Mouse (Mus musculus) G1E-ER4 (cell line): ENCODE results near the gene Kpna3. TPM values are rescaled to one million over a fixed set of nuclear protein-coding genes. Genes with fewer than 3 reads are reported as not detected.

Experiments used
- GATA1 ChIP-seq: IDR thresholded peaks from one replicate; pipeline ENCODE4 v1.8.0; 2012; ENCODE audit warnings: low read length, inconsistent platforms
- polyA plus RNA-seq: library from polyadenylated mRNA; stranded (reverse); fragments of >175 nt; gene quantifications from 2 replicates; pipeline ENCODE4 v1.2.3, GENCODE M21; 2012

The Kpna3 gene
- polyA plus RNA-seq, 1 experiment = 13.5 TPM

DNA sequence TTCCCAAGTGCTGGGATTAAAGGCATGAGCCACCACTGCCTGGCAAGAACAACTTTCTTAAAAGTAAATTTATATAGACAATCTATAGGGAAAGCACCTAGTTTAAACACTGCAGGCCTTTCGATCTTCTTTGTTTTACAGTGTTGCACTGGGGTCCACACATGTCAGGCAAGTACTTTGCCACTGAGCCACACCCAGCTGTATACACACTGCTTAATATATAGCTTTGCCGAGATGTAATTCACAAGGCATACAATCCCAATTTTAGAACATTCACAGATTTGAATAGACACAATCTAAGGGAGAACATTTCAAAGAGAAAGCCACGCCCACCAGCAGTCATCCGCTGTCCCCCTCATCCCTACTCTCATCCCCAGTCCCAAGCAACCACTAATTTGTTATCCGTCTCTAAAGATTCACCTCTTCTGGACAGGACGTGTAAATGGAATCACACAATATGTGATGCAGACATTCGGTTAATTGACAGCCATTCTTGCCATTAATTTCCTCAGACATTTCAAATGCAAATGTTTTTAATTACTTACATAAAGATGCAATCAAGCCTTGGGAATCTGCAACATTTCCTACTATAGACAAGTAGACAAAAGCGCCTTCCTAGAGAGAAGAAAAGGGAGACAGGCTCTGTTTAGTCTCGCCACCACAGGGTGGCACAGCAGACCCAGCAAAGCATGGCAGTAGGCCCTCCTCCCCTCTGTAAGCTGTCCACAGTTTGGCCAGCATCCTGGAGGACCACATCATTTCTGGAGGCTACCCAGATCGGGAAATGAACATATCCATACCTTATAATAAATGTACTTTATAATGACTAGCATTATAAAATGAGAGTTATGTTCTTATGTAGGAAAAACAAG, 92.6 kb downstream of the Kpna3 start:
- no peak for TF ChIP-seq GATA1

GRCm38 (mm10) chr14:61344590-61344989, 95.1 kb downstream of the Kpna3 start:
- no peak for TF ChIP-seq GATA1

DNA sequence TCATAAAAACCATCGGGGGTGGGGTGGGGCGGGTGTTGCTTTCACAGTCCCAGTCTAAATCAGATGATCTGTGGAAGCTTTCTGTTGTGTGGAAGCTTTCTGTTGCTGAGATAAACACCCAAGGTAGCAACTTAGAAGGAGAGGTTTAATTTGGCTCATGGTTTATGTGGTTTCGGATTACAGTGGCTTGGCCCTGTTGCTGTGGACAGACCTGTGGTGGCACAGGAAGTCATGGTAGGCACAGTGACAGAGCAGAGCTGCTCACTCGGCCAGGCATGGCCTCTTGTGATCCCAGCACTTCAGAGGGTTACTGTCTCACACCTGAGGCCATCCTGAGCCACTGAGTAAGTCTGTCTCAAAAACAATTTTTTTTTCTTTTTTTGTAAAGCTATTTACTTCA, 100.3 kb downstream of the Kpna3 start:
- no peak for TF ChIP-seq GATA1

- TF ChIP-seq GATA1 = no peak
Measured at GRCm38 (mm10) chr14:61330996-61331561, 108.6 kb downstream of the Kpna3 start.

GRCm38 (mm10) chr14:61330591-61330990, 109.1 kb downstream of the Kpna3 start:
- TF ChIP-seq GATA1 = no peak

DNA sequence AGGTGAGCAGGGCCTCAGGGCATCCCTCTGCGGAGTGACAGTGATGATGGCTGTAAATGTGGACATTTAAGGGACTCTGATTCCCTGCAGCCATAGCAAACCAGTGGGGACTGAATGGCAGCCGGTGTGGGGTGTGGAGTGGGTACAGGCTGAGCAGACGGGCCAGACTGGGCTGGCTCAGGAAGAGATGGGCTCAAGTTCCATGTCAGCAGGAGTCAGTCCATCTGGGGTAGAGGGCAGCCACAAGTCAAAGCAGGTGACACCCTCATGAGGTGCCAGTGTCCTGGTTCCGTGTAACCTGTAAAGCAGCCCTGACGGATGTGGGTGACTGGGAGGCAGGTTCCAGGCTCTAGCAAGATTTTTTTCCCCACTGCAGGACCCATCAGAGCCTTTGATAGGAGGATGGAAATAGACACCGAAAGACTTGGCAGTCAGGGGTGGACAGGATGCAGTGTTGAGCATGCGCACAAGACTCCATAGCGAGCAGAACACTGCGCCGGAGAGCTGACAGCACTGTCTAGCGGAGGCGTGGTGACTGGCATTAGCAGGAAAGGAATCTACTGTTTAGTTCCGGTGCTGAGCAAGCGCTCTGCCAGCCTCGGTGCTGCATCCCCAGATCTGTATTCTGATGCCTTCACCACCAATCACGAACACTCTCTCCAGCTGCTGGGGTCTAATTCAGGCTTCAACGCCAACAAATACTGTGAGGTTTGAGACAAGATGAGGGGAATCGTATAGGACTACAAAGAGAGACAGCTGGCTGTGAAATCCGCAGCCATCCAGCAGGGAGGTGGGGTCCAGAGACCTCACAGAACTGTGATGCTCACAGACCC, 111.8 kb downstream of the Kpna3 start:
- no peak for TF ChIP-seq GATA1

DNA sequence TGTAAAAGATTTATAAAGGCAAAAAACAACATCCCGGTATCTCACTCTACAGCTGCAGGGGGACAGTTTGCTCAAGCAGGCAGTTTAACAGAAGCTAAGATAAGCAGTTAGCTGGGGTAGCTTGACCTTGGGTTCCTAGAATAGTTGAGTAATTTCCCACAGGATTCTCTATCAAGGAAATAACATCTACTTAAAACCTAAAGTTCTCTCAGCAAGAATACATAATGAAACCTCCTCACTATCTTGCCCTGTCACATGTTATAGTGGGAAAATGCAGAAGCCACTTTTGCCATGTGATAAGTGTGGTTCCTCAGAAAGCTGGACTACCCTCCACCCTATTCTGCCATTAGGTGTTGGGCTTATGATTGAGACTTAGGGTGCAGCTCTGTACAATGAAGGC, 116.9 kb downstream of the Kpna3 start:
- TF ChIP-seq GATA1 = no peak

- TF ChIP-seq GATA1 = no peak
Measured at GRCm38 (mm10) chr14:61321200-61321599, 118.5 kb downstream of the Kpna3 start.

GRCm38 (mm10) chr14:61320765-61321164, 118.9 kb downstream of the Kpna3 start:
- TF ChIP-seq GATA1 = no peak

- TF ChIP-seq GATA1 = no peak
Measured at GRCm38 (mm10) chr14:61316861-61317260, 122.8 kb downstream of the Kpna3 start.

Other genes with a start within 250 kb of the Kpna3 start
- not detected in 2 replicates for gene Sgcg, start 181.4 kb downstream of the Kpna3 start, polyA plus RNA-seq
- not detected in 2 replicates for gene Arl11, start 130.1 kb downstream of the Kpna3 start, polyA plus RNA-seq
- gene Ebpl, start 79.4 kb downstream of the Kpna3 start, polyA plus RNA-seq = 0.37 and 0.66 TPM in 2 replicates
- gene Spryd7, start 117.0 kb upstream of the Kpna3 start, polyA plus RNA-seq = 4.4 and 5.8 TPM in 2 replicates
- 0.06 and 0.19 TPM in 2 replicates for gene Trim13, start 158.4 kb upstream of the Kpna3 start, polyA plus RNA-seq
- gene Kcnrg, start 167.6 kb upstream of the Kpna3 start, polyA plus RNA-seq = not detected in 2 replicates